Mouse (Mus musculus) frontal cortex, postnatal 10 days (tissue): Measurements from ENCODE around the gene Tnni2.

Source experiments
- DNase-seq, 2 experiments: peaks; one replicate each; pipeline ENCODE4 v3.0.0; 2022; ENCODE audit warnings: low spot score in 2 of 2, mixed read lengths in 1 of 2

Tnni2 gene

DNA sequence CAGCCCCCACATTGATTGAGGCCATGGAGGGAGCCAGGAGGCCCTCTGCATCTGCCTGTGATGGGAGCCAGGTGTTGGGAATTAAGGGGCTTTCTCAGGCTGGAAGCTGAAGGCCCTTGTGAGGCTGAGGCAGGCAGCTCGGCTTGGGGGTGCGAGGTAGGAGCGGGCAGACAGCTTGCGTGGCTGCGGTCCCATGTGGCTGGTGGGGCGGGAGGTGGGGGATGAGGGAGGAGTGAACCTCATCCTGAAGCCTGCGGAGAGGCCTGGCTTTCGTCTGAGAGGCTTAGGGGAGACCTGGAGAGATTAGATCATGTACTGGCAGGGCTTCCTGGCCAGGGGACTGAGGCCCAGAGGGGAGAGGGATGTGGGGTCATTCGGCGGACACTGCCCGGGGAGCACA, 41.5 kb downstream of the Tnni2 start:
- no peak for DNase-seq

DNA sequence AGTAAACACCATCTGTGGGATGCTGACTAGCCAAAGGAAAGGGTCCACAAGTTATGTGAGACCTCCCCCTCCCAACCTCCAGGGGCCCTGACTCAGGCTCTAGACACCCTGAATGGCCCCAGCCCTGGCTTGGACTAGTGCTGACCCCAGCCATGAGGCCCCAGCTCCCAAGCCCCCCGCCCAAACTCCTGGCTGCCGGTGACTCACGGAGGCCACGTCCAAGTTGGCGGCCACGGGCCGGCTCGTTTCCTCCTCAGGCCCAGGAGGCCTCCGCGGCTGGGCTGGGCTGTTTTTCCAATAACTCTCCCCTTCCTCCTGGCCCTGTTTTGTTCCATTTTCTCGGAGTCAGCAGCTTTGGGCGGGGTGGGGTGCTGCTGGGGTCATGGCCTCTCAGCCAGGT, 43.2 kb downstream of the Tnni2 start:
- DNase-seq = no peak

GRCm38 (mm10) chr7:142486751-142487162, 45.1 kb downstream of the Tnni2 start:
- no peak for DNase-seq

DNA sequence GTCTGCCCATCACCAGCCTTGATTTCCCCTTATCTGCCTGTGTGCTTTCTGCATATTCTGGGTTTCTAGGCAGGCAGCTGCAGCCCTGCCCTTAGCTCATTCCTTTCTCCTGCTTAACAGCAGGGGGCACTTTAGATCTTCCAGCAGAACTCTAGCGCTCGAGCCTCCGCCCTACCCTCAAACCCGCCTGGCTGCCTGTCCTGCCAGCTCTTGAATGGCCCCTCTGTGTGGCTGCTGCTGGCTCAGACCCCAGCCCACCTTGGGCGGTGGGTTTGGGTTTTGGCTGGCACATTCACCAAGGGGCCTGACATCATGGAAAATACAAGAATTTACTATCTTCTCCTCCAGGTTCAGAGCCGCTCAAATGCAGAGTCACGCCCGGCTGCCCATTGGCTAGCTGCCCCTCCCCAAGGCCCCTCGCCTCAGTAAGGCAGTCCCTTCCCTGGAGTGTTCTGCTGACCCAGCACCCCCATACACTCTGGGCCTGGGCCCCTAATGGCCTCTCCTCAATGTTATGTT, 45.8 kb downstream of the Tnni2 start:
- DNase-seq = peak in 1 of 2 experiments; percentile 47

- no peak for DNase-seq
Observed at GRCm38 (mm10) chr7:142488053-142488452, 46.4 kb downstream of the Tnni2 start.

- DNase-seq = no peak
Observed at GRCm38 (mm10) chr7:142493535-142493934, 51.9 kb downstream of the Tnni2 start.
